Mouse (Mus musculus) layer of hippocampus, postnatal 14 days (tissue): ENCODE data around the gene Nfkbia. TPM values are rescaled to one million over a fixed set of nuclear protein-coding genes. Genes with fewer than 3 reads are reported as not detected.

Experiments
- DNase-seq, 2 experiments: peaks; one replicate each; pipeline ENCODE4 v3.0.0; 2021 to 2022; ENCODE audit warnings: low spot score in 2 of 2, mixed read lengths in 1 of 2
- total RNA-seq, 2 experiments: library from RNA; stranded (reverse); gene quantifications; 2 replicates each; pipeline ENCODE4 v1.2.3; 2021

The Nfkbia gene
- total RNA-seq, 2 experiments from 2014 or later, result 35.2 to 43.8 TPM

DNA sequence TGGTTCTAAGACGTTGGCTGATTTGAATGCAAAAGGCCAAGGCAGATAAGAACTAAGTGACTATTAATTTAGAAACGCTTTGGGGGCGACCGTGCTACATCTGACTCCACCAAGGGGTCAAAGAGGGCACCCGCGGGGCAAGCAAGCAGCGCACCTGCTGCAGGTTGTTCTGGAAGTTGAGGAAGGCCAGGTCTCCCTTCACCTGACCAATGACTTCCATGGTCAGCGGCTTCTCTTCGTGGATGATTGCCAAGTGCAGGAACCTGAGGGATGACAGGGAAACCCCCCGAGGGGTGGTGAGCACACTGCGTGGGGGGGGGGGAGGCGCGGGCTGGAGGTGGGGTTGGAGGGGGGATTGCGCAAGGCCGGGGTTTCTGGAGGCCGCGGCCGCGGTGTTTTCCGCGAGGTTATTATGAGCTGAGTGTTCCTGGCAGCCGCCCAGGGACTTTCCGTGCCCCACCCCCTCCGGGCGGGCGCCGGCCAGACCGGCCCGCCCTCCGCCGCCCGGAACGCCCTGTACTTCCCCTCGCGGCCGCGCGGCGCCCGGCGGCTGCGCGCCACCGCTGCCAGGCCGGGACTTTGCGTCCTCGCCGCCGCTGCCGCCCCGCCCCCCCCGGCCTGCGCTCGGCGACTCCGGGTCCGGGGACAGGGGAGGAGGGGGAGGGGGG is 797 bp downstream of the Nfkbia start:
- peak; percentile 88 to 92 for DNase-seq

DNA sequence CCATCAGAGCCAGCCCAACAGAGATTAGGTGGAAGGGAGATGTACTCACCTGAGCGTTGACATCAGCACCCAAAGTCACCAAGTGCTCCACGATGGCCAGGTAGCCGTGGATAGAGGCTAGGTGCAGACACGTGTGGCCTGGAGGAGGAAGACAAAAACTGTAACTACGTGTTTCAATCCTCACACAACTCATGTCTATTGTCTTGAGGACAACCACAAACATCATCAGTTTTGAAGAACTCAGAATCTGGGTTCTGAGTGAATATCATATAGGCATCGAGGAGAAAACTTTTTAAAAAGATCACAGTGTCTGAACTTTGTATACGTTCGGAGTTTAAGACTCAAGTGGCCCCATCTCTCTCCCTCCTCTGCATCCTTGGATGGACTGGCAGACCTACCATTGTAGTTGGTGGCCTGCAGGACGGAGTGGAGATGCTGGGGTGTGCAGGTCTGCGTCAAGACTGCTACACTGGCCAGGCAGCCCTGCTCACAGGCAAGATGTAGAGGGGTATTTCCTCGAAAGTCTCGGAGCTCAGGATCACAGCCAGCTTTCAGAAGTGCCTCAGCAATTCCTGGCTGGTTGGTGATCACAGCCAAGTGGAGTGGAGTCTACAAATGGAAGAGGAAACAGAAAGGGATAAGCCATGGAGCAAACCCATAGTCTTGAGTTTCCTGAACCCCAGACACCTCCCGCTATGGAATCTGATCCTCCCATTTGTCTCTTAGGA is 1.6 kb downstream of the Nfkbia start:
- DNase-seq, result peak; percentile 24 to 33

GRCm38 (mm10) chr12:55489986-55490721 is 2.3 kb downstream of the Nfkbia start:
- DNase-seq, result no peak

DNA sequence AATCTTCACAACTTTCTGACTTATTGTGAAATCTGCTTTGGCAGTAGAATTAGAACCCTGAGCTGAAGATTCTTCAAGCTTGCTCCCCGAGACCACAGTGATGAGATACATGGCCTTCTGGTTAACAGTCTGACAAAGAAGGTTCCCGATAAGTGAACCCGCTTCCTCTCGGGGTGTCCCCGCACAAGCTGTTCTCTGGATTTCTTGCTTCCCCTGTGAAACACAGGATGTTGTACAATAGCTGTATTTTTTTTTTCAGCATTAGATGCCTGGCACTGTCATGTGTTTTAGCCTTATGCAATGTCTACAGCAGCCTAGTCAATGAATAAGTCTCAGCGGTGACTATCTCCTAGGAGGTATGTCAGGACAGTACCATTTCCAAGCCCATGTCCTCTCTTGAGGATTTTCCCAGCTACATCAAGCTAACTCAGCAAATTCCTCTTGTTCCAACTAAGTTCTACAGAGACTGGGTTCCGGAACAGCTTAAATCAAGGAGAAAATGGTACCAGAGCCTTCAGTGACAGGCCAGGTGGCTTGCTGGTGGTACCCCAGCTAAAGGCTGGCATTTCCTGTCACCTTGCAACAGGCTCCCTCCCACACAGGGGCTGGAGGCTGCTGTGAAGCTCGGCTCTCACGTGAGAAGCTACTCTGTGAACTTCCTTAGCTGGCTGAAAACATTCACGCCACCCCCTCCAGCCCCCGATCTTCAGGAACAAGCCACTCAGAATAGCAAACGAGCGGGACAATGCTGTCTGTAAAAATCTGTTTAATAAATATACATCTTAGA is 3.6 kb downstream of the Nfkbia start:
- DNase-seq, result no peak

GRCm38 (mm10) chr12:55487843-55488660 is 4.4 kb downstream of the Nfkbia start:
- DNase-seq, result no peak

- no peak for DNase-seq
These were observed 5.3 kb downstream of the Nfkbia start for GRCm38 (mm10) chr12:55486923-55487674.

GRCm38 (mm10) chr12:55484800-55485199 is 7.6 kb downstream of the Nfkbia start:
- DNase-seq, result peak in 1 of 2 experiments; percentile 56

DNA sequence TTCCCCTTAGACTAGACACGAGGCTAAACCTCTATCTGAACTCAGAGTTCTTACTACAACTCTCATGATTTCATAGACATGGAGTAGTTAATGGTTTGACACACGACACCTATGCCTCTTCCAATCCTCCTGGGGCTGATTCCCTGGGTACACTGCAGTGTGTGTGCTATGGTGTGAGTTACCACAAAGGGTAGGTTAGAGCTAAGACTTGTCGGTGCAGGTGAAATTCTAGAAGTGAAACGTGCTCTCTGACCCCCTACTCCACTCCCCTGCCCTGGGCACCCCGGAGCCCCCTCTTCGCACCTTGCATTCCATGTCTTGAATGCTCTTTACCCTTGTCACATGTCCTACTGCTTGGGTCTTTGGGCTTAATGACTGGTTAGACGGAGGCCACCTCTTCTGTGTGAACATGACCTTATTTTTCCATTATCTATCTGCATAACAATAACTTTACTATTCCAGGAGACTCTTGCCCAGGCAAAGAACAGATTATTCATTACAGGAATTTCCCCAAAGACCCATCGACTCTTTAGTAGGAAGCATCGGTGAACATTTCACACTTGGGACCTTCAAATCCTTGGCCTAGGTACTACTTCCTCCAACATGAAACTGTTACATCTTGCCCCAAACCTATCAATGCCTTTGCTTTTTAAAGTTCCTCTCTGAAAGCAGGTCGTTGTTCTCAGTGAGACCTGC is 8.2 kb downstream of the Nfkbia start:
- DNase-seq, result no peak

GRCm38 (mm10) chr12:55483591-55483990 is 8.9 kb downstream of the Nfkbia start:
- DNase-seq, result no peak

- DNase-seq, result no peak
These were observed 9.7 kb downstream of the Nfkbia start for GRCm38 (mm10) chr12:55482732-55483131.

- no peak for DNase-seq
These were observed 10.7 kb downstream of the Nfkbia start for GRCm38 (mm10) chr12:55481739-55482138.

- DNase-seq, result no peak
These were observed 11.8 kb downstream of the Nfkbia start for GRCm38 (mm10) chr12:55480471-55481153.

DNA sequence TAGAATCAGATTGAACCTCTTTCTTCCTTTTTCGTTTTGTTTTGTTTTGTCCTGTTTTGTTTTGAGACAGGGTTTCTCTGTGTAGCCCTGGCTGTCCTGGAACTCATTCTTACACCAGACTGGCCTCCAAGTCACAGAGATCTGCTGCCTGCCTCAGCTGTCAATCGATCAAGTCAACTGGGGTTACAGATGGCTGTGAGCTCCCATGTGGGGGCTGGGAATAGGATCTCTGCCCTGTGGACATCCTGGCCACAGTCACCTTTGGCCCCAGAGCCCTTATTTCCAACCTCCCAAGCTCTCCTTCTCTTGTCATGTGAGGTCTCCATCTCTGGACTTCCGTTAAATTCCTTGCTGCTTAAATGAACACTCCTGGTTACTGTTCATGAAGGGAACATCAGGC is 13.5 kb downstream of the Nfkbia start:
- no peak for DNase-seq

- DNase-seq, result no peak
These were observed 18.3 kb downstream of the Nfkbia start for GRCm38 (mm10) chr12:55474209-55474583.

DNA sequence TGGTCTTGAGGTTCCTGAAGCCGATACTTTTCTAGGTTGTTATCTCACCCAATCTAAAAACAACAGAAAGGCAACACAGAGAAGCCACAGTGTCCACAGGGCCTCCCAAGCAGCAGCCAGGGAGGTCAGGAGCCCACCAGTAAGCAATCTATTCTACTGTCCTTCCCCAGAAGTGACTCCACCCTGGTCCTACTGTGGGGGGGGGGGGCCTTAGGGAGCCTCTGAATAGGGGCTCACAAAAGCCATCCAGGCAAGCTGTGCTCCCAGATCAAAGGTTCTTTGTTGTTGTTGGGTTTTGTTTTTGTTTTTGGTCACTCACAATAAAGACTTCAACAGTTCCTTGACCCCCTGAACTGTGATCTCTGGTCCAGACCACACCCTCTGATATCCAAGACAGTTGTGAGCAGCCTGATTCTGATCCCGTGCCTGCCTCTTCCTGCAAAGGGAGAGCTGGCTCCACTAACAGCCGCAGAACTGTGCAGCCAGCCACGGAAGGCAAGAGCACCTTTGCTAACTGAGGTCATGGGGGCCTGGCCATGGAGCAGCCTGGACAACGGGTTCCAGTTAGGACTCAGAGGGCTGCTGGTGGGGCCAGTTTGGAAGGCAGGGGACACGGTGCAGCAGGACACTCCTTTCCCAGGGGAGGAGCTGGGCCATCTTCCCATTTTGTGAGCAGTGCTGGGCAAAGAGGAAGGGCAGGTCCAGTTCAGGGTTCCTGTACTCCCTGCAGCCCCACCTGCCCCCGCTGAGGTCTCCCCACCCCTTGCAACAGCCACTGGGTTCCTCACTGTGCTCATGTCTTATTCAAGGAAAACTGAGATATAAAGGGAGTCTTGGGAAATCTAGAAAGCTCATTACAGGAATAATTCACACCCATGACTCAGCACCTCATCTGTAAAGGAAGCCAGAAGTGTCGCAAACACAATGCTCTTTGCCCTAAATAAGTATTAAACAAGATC is 18.9 kb downstream of the Nfkbia start:
- DNase-seq, result no peak

GRCm38 (mm10) chr12:55471344-55471743 is 21.1 kb downstream of the Nfkbia start:
- no peak for DNase-seq

GRCm38 (mm10) chr12:55470442-55470841 is 22.0 kb downstream of the Nfkbia start:
- DNase-seq, result no peak
